Mouse (Mus musculus) liver, adult 2 months (tissue): Measurements from ENCODE around the gene Grtp1.

Experiments used
- CTCF ChIP-seq: fragments of 200-500 bp; IDR thresholded peaks from 2 replicates; pipeline ENCODE4 v1.5.1; 2011; ENCODE audit warnings: low read depth, low read length, control low read depth
- POLR2A ChIP-seq: fragments of 200-500 bp; IDR thresholded peaks from 2 replicates; pipeline ENCODE4 v1.6.1; 2011; ENCODE audit warnings: low read length, control low read depth; ENCODE audit not compliant: insufficient read depth; ENCODE audit errors: extremely low read depth

DNA sequence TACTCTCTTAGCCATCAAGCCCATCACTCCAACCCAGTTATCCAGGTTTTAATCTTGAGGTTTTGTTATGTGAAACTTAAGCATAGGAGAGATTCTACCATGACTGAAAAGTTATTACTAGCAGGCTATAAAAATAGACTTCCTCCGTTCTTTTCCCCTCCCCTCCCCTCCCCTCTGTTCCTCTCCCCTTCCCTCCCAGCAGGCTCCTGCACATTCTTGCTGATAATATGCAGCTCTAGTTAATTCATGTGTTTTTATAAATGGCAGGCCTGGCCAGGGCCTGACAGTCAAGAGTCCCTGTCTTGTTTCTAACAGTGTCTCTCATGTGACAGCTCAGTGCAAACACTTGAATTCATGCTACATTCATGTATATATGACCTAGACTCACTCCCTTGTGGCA, 29.9 kb downstream of the Grtp1 start:
- TF ChIP-seq POLR2A (no peak), CTCF (no peak)
